19 mouse cellular contexts compared by ENCODE assay signal in the genomic region with DNA sequence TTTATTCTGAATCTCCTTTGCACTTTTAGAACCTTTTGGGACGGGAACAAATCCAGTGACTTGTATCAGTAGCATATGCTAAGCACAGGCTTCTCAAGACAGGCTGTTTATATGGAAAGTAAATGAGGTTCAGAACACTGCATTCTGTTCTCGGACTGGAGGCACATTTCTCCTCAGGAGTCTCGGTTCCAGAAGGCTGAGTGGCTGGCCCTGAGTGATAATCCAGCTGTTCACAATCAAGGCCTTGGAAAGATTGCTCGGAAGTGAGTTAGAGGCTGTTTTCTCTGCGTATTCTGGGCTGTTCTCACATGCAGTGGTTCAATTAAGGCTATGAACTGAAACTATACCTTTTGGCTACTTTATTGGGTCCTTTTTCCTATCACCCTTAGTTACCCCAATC.
DNase-seq lines count a peak whose midpoint lies in the region; ATAC-seq and TF ChIP-seq lines count a peak whose summit lies in the region.
"Had no signal": no experiment of that assay in that cellular context is flagged by ENCODE, and none has a peak within 500 bp of the region (broad histone marks: within the 10 kb centered on the region; RNA-seq: fewer than 3 reads in every experiment).

No protein-coding gene starts in this region.

- ATAC-seq in heart, embryonic 11.5 days (replicated peaks; ENCODE audit: insufficient number of reproducible peaks, low FRiP score, low TSS enrichment) = no peak
- no peak for ATAC-seq in limb, embryonic 14.5 days (ENCODE audit: low FRiP score, low read depth)
- ATAC-seq: forebrain, embryonic 15.5 days; hindbrain, postnatal 0 days; intestine, embryonic 16.5 days had no signal

- H3K9me3 ChIP-seq in heart, embryonic 11.5 days (replicated peaks; ENCODE audit: control insufficient read depth, low read length) = no peaks in the 10 kb centered on the region
- no peaks in the 10 kb centered on the region for H3K9me3 ChIP-seq in limb, embryonic 14.5 days (ENCODE audit: control insufficient read depth, low read length)
- H3K9me3 ChIP-seq: forebrain, embryonic 15.5 days; heart, embryonic 10.5 days; neural tube, embryonic 15.5 days had no signal

- H3K27ac ChIP-seq in heart, embryonic 11.5 days (ENCODE audit: low read depth, low read length) = no peak overlapping the region
- H3K27ac ChIP-seq in limb, embryonic 14.5 days (replicated peaks; ENCODE audit: low read depth, low read length) = no peak overlapping the region
- H3K27ac ChIP-seq: forebrain, embryonic 15.5 days; heart, embryonic 10.5 days; hindbrain, postnatal 0 days; liver, embryonic 14.5 days; neural tube, embryonic 15.5 days had no signal

- no peak overlapping the region for H3K9ac ChIP-seq in heart, embryonic 11.5 days (ENCODE audit: low read depth, low read length)
- no peak overlapping the region for H3K9ac ChIP-seq in limb, embryonic 14.5 days (ENCODE audit: low read depth, low read length, severe bottlenecking)
- H3K9ac ChIP-seq: forebrain, embryonic 15.5 days; liver, embryonic 14.5 days; neural tube, embryonic 15.5 days had no signal

- 57% methylated on average over 5 of the region's 5 CpGs for whole genome bisulfite sequencing in heart, embryonic 11.5 days (ENCODE audit: insufficient replicate concordance)
- 21% methylated on average over 5 of the region's 5 CpGs for WGBS in limb, embryonic 14.5 days

- peak; percentile 57 to 67 for DNase-seq in heart, adult 18-20 months
- peak; percentile 10 for DNase-seq in layer of hippocampus, adult 11-12 months (ENCODE audit: low spot score)
- no peak for DNase-seq in layer of hippocampus, postnatal 25 days (ENCODE audit: extremely low spot score in 1 of 2, low spot score in 1 of 2)
- peak; percentile 45 for DNase-seq in lung, postnatal 25 days (ENCODE audit: low spot score)
- DNase-seq in lung, postnatal 4 days = no peak
- DNase-seq in limb, embryonic 14.5 days (ENCODE audit: low spot score) = no peak
- DNase-seq in cerebellum, postnatal 36 days = no peak
- DNase-seq: adrenal gland, postnatal 25 days; cerebellum, adult 8-10 months; kidney, postnatal 10 days; right cerebral cortex, adult 18-20 months; right cerebral cortex, postnatal 4 days had no signal

- TF ChIP-seq POLR2A in limb, embryonic 14.5 days (IDR thresholded peaks at IDR 0.05; ENCODE audit: borderline replicate concordance, extremely low read depth, insufficient read depth, insufficient read length) = no peak

- no peak overlapping the region for H3K4me3 ChIP-seq in heart, embryonic 11.5 days (ENCODE audit: low read depth, low read length)
- H3K4me3 ChIP-seq in limb, embryonic 14.5 days (replicated peaks; ENCODE audit: low read length) = no peak overlapping the region
- H3K4me3 ChIP-seq: forebrain, embryonic 15.5 days; heart, embryonic 10.5 days; neural tube, embryonic 15.5 days had no signal

- no peak overlapping the region for H3K4me2 ChIP-seq in heart, embryonic 11.5 days
- H3K4me2 ChIP-seq in limb, embryonic 14.5 days (replicated peaks; ENCODE audit: low read depth, low read length, severe bottlenecking) = peak overlapping the region; percentile 25; the same call in 1 of the 2 replicates

- H3K36me3 ChIP-seq in heart, embryonic 11.5 days (ENCODE audit: control insufficient read depth, insufficient read depth, low read length) = no peaks in the 10 kb centered on the region
- no peaks in the 10 kb centered on the region for H3K36me3 ChIP-seq in limb, embryonic 14.5 days (ENCODE audit: control insufficient read depth, insufficient read depth, low read length)
- H3K36me3 ChIP-seq: forebrain, embryonic 15.5 days; heart, embryonic 10.5 days; neural tube, embryonic 15.5 days had no signal

- H3K27me3 ChIP-seq in heart, embryonic 11.5 days (ENCODE audit: control insufficient read depth, insufficient read depth, low read length) = peaks cover 14% of the 10 kb centered on the region
- no peaks in the 10 kb centered on the region for H3K27me3 ChIP-seq in limb, embryonic 14.5 days (ENCODE audit: control insufficient read depth, insufficient read depth, low read length)
- H3K27me3 ChIP-seq: forebrain, embryonic 15.5 days had no signal

- no peaks in the 10 kb centered on the region for H3K4me1 ChIP-seq in heart, embryonic 11.5 days (ENCODE audit: control insufficient read depth, insufficient read depth, low read length)
- H3K4me1 ChIP-seq in limb, embryonic 14.5 days (ENCODE audit: control insufficient read depth, insufficient read depth, low read length) = peaks cover 55% of the 10 kb centered on the region

Comparison
In these comparisons a context has a peak if more than half of its experiments do, and no peak if none do; other contexts are left out.
1. DNase-seq: peak in heart, adult 18-20 months (2 of 2), layer of hippocampus, adult 11-12 months (single experiment) and lung, postnatal 25 days (single experiment); none in layer of hippocampus, postnatal 25 days (0 of 2), lung, postnatal 4 days (0 of 2), limb, embryonic 14.5 days (single experiment) and cerebellum, postnatal 36 days (0 of 2).